Comparison of ENCODE assay signal across 28 mouse cellular contexts in genomic region chr8:4458165-4458564, GRCm38 (mm10).
"Had no signal": no experiment of that assay in that cellular context is flagged by ENCODE, and none has a peak within 500 bp of the region (broad histone marks: within the 10 kb centered on the region; RNA-seq: fewer than 3 reads in every experiment).

No protein-coding gene starts in this region.

- H3K9me3 ChIP-seq: heart, embryonic 13.5 days; heart, embryonic 15.5 days; hindbrain, embryonic 10.5 days; hindbrain, embryonic 12.5 days; intestine, embryonic 15.5 days; limb, embryonic 13.5 days; limb, embryonic 15.5 days; liver, embryonic 12.5 days had no signal

- H3K9ac ChIP-seq: heart, embryonic 13.5 days; heart, embryonic 15.5 days; hindbrain, embryonic 12.5 days; hindbrain, embryonic 14.5 days; intestine, embryonic 15.5 days; limb, embryonic 13.5 days; limb, embryonic 15.5 days; liver, embryonic 12.5 days; liver, embryonic 14.5 days had no signal

- H3K4me3 ChIP-seq: gastrocnemius, adult 2 months; heart, adult 2 months; heart, embryonic 13.5 days; heart, embryonic 15.5 days; hindbrain, embryonic 10.5 days; hindbrain, embryonic 12.5 days; intestine, embryonic 15.5 days; limb, embryonic 13.5 days; limb, embryonic 15.5 days; liver, embryonic 12.5 days had no signal

- ATAC-seq: hindbrain, embryonic 16.5 days; inflammation-experienced regulatory T-cells, adult 6 months; intestine, embryonic 15.5 days; intestine, postnatal 0 days; liver, embryonic 12.5 days had no signal

- H3K27ac ChIP-seq: gastrocnemius, adult 2 months; heart, adult 2 months; heart, embryonic 13.5 days; heart, embryonic 15.5 days; hindbrain, embryonic 10.5 days; hindbrain, embryonic 12.5 days; hindbrain, embryonic 14.5 days; intestine, embryonic 15.5 days; limb, embryonic 13.5 days; limb, embryonic 15.5 days; liver, embryonic 12.5 days; liver, embryonic 14.5 days had no signal

- H3K27me3 ChIP-seq: heart, embryonic 13.5 days; heart, embryonic 15.5 days; hindbrain, embryonic 12.5 days; intestine, embryonic 15.5 days; limb, embryonic 13.5 days; limb, embryonic 15.5 days; liver, embryonic 12.5 days had no signal

- H3K36me3 ChIP-seq: heart, embryonic 13.5 days; heart, embryonic 15.5 days; hindbrain, embryonic 10.5 days; hindbrain, embryonic 12.5 days; intestine, embryonic 15.5 days; limb, embryonic 13.5 days; limb, embryonic 15.5 days; liver, embryonic 12.5 days had no signal

- DNase-seq: gastrocnemius, adult 2 months; gastrocnemius, postnatal 10 days; gastrocnemius, postnatal 25 days; heart, adult 11 months; heart, adult 2 months; heart, postnatal 14 days; heart, postnatal 36 days; kidney, adult 18-20 months; kidney, adult 8-10 months; kidney, postnatal 10 days; kidney, postnatal 25 days; layer of hippocampus, adult 9-11 months; layer of hippocampus, postnatal 36 days; left cerebral cortex, postnatal 4 days had no signal

- H3K4me2 ChIP-seq: heart, embryonic 11.5 days; heart, embryonic 13.5 days; heart, embryonic 15.5 days; hindbrain, embryonic 12.5 days; hindbrain, embryonic 14.5 days; intestine, embryonic 15.5 days; limb, embryonic 13.5 days; limb, embryonic 15.5 days; liver, embryonic 12.5 days had no signal

- H3K4me1 ChIP-seq: heart, embryonic 13.5 days; heart, embryonic 15.5 days; hindbrain, embryonic 10.5 days; hindbrain, embryonic 12.5 days; intestine, embryonic 15.5 days; limb, embryonic 13.5 days; limb, embryonic 15.5 days; liver, embryonic 12.5 days had no signal
